Mouse (Mus musculus) hindbrain, postnatal 0 days (tissue): ENCODE data around the gene Grhpr. TPM values are rescaled to one million over a fixed set of nuclear protein-coding genes. Genes with fewer than 3 reads are reported as not detected.

Source experiments
- ATAC-seq: fragments of 200-750 bp; cut with Nextera tagmentation; 2 replicates; pipeline ENCODE4 v1.8.0; 2017; ENCODE audit warnings: mild to moderate bottlenecking, moderate TSS enrichment, moderate library complexity
- DNase-seq: peaks from one replicate; pipeline ENCODE4 v3.0.0-alpha.2; 2015; ENCODE audit warnings: low spot score
- H3K27ac ChIP-seq: fragments of 300-500 bp; sonication (generic); 2 replicates; pipeline ENCODE4 v1.5.1; 2014; ENCODE audit warnings: mild to moderate bottlenecking
- H3K27me3 ChIP-seq: fragments of 300-500 bp; sonication (generic); 2 replicates; pipeline ENCODE4 v1.6.1; 2014; ENCODE audit warnings: low read length, mixed read lengths; ENCODE audit not compliant: insufficient read depth
- H3K36me3 ChIP-seq: fragments of 300-500 bp; sonication (generic); 2 replicates; pipeline ENCODE4 v1.6.1; 2014; ENCODE audit warnings: low read length, mixed read lengths; ENCODE audit not compliant: insufficient read depth
- H3K4me1 ChIP-seq: fragments of 300-500 bp; sonication (generic); 2 replicates; pipeline ENCODE4 v1.6.1; 2014; ENCODE audit warnings: antibody characterized with exemption, low read length, mixed read lengths; ENCODE audit not compliant: insufficient read depth
- H3K4me2 ChIP-seq: fragments of 300-500 bp; sonication (generic); 2 replicates; pipeline ENCODE4 v1.6.1; 2014; ENCODE audit warnings: low read depth, mild to moderate bottlenecking, low read length, moderate library complexity, mixed read lengths
- H3K4me3 ChIP-seq: fragments of 300-500 bp; sonication (generic); 2 replicates; pipeline ENCODE4 v1.5.1; 2014; ENCODE audit warnings: low read length
- H3K9ac ChIP-seq: fragments of 300-500 bp; sonication (generic); replicated peaks from 2 replicates; pipeline ENCODE4 v1.6.1; 2014; ENCODE audit warnings: mild to moderate bottlenecking, low read length, moderate library complexity, mixed read lengths
- H3K9me3 ChIP-seq: fragments of 300-500 bp; sonication (generic); 2 replicates; pipeline ENCODE4 v1.6.1; 2016; ENCODE audit warnings: low read length, mixed read lengths
- CTCF ChIP-seq: IDR thresholded peaks from 2 replicates; pipeline ENCODE4 v1.5.1; 2016; ENCODE audit warnings: antibody characterized with exemption, control low read depth, low read depth
- WGBS: fragments of 180-500 bp; shearing (Covaris S2); extraction: QIAGEN DNeasy Blood & Tissue Kit; methylation state at CpG from one replicate; pipeline ENCODE4 v1.1.7; 2014; 5-methylcytosine and 5-hydroxymethylcytosine counted together
- polyA plus RNA-seq: library from polyadenylated mRNA; unstranded; fragments of >200 nt; fragmentation: Nextera tagmentation; extraction: Ambion mirVana; gene quantifications from 2 replicates; pipeline ENCODE4 v1.2.1, GENCODE M21; 2015
- total RNA-seq: library from RNA; depleted of rRNA; stranded (reverse); fragments of >200 nt; gene quantifications from 2 replicates; pipeline ENCODE4 v1.2.3, GENCODE M21; 2014

The Grhpr gene
- total and polyA plus RNA-seq, 2 experiments from 2014 or later = 17.7 to 36.7 TPM

DNA sequence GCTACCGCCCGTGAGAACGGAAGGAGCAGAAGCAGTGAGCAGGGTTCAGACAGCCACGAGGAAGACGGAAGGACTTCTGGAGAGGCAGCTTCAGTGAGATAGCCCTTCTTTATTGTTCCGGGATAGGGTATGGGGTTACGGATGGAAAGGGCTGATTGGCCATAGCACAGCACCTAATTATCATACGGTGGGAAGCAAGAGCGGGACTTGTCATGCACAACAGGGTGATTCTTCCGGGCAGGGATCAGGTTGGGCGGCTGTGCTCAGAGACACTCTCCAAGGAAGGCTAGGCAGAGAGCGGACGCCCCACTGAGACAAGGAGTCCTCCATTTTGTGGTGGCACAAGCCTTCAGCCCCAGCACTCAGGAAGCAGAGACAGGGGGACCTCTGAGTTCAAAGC is 22.0 kb upstream of the Grhpr start:
- no peaks in the 10 kb centered on the region for H3K27me3 ChIP-seq
- H3K4me3 ChIP-seq = no peak overlapping the region
- no peak for TF ChIP-seq CTCF
- H3K9me3 ChIP-seq = no peaks in the 10 kb centered on the region
- no peaks in the 10 kb centered on the region for H3K4me1 ChIP-seq
- H3K9ac ChIP-seq = no peak overlapping the region
- no peak overlapping the region for H3K4me2 ChIP-seq
- no peak for ATAC-seq
- WGBS = 92% methylated on average over 13 of the region's 13 CpGs
- H3K36me3 ChIP-seq = no peaks in the 10 kb centered on the region
- no peak for DNase-seq
- no peak overlapping the region for H3K27ac ChIP-seq

DNA sequence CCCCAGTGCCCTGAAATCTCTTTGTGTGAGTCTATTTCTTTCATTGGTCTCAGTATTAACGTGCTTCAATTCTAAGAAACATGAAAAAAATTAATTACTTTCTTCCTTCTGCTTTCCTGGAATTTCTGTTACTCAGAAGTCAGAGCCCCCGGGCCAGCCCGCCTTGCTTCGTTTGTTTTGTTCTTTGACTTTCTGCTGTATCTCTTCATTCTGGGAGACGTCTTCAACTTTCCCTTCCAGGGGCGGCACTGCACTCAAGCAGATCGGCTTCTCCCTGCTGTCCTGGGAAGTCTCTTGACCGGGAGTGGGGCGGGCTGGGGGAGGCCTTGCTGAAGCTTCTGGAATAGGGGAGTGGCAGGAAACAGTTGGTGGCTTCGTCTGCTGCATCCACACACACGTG is 18.0 kb upstream of the Grhpr start:
- ATAC-seq (no peak), DNase-seq (no peak)
- no peak overlapping the region for H3K4me2 ChIP-seq
- H3K9ac ChIP-seq = no peak overlapping the region
- no peaks in the 10 kb centered on the region for H3K27me3 ChIP-seq
- H3K9me3 ChIP-seq = no peaks in the 10 kb centered on the region
- no peak overlapping the region for H3K4me3 ChIP-seq
- no peaks in the 10 kb centered on the region for H3K36me3 ChIP-seq
- H3K4me1 ChIP-seq = no peaks in the 10 kb centered on the region
- TF ChIP-seq CTCF = no peak
- no peak overlapping the region for H3K27ac ChIP-seq
- 69% methylated on average over 11 of the region's 11 CpGs for WGBS

DNA sequence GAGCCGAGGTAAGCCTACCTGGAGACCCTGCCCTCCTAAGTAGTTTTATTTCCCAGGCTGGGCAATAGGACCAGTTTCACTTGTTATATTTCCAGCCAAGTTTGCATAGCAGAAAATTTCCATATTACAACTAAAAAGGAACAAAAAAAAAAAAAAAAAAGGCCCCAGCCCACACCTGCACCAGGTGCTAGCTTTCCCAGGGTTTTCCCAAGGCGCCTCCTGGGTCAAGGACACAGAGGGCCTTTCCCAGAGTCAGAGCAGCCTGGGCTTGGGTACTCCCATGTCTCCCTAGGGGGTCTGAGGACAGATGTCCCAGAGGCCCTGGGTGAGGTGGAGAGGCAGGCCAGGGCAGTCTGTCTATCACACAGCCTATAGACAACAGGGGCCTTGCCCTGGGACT is 16.0 kb upstream of the Grhpr start:
- Histone ChIP-seq H3K9ac (no peak overlapping the region), H3K4me3 (no peak overlapping the region), H3K9me3 (no peaks in the 10 kb centered on the region), H3K36me3 (no peaks in the 10 kb centered on the region), H3K4me2 (no peak overlapping the region), H3K4me1 (no peaks in the 10 kb centered on the region), H3K27me3 (no peaks in the 10 kb centered on the region), H3K27ac (no peak overlapping the region)
- WGBS = 84% methylated on average over 2 of the region's 2 CpGs
- DNase-seq (no peak), ATAC-seq (no peak)
- TF ChIP-seq CTCF = no peak

DNA sequence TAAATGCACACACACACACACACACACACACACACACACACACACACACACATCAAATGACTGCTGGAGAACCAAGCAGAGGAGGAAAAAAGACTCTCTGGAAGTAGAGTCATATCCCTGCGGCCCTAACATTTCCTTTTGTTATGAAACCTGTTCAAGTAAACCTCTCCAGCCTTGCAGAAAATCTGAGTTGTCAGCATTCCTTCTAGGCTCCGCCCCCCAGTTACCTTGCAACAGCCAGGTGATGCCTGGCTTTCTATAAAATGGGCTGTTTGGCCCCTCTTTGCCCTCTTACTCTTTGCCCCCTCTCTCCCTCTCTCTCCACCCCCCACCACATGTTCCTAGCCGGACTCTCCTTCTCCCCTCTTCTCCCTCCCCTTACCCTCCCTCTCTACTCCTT is 15.5 kb upstream of the Grhpr start:
- Histone ChIP-seq H3K4me2 (no peak overlapping the region), H3K36me3 (no peaks in the 10 kb centered on the region), H3K4me3 (no peak overlapping the region), H3K9ac (no peak overlapping the region), H3K27me3 (no peaks in the 10 kb centered on the region), H3K9me3 (no peaks in the 10 kb centered on the region), H3K27ac (no peak overlapping the region), H3K4me1 (no peaks in the 10 kb centered on the region)
- TF ChIP-seq CTCF = no peak
- DNase-seq (no peak), ATAC-seq (no peak)
- WGBS = 89% methylated on average over 3 of the region's 3 CpGs

DNA sequence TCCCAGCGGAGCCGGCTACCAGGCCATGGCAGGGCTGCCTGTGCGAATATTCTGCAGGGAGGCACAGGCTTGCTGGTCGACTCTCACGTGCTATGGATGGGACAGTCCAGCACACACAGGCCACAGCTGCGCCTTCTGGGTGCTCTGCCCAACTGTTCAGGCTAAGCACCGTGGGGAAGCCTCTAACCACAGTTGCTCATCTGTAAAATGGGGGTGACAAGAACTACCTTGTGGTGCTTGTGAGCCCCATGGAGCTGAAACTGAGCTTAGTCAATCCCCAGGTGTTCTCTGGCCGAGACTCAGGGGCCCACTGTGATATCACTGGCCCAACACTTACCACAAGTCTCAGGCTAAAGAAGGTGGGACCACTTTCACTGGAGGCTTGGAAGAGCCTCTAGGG is 13.8 kb upstream of the Grhpr start:
- Histone ChIP-seq H3K36me3 (no peaks in the 10 kb centered on the region), H3K27ac (no peak overlapping the region), H3K4me2 (no peak overlapping the region), H3K4me3 (no peak overlapping the region), H3K9me3 (no peaks in the 10 kb centered on the region), H3K4me1 (no peaks in the 10 kb centered on the region), H3K9ac (no peak overlapping the region), H3K27me3 (no peaks in the 10 kb centered on the region)
- no peak for TF ChIP-seq CTCF
- WGBS = 83% methylated on average over 8 of the region's 8 CpGs
- DNase-seq (no peak), ATAC-seq (no peak)

DNA sequence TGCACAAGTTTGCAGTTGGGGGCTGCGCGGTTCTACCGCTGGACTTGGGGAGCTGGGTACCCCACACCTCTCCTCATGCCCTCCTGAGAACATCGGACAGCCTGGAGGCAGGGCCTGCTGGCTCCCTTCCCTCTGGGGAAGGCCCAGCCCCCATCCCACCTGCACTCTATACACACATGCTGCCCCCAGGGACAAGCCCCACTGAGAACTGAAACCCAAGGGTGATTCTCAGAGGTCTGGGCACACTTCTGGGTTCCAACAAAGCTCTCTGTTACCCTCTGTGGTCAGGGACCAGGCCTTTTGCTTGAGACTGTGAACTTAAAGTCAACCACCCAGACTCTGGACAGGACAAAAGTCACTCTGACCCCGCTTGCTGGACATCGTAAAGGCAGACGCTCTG is 11.1 kb upstream of the Grhpr start:
- Histone ChIP-seq H3K4me1 (peaks cover 3% of the 10 kb centered on the region), H3K36me3 (no peaks in the 10 kb centered on the region), H3K9ac (no peak overlapping the region), H3K27ac (no peak overlapping the region), H3K27me3 (no peaks in the 10 kb centered on the region), H3K4me3 (no peak overlapping the region), H3K4me2 (no peak overlapping the region), H3K9me3 (no peaks in the 10 kb centered on the region)
- TF ChIP-seq CTCF = no peak
- DNase-seq (no peak), ATAC-seq (no peak)
- 92% methylated on average over 7 of the region's 7 CpGs for WGBS

DNA sequence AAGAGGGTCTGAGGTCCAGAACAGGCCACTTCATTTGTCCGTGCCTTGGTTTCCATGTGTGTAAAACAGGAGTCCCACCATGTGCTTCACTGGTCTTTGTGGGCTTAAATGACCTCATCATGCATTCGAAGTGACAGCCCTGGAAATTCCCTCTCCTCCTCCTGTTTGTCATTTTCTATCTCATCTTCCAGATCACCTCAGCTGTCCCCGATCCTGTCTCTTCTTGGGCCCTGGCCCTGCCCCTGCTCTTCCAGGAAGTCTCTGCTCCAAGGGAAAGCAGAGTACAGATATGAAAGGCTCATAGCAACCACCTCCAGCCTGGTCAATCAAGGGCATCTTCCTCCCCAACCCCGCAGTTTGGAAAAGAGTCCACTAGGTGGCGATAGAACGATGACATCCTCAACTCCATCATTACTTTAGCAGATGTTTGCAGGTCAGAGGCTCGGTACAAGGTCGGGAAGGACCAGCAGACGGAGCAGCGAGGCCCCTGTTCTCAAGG is 10.5 kb upstream of the Grhpr start:
- peak; percentile 82 for TF ChIP-seq CTCF
- Histone ChIP-seq H3K27ac (no peak overlapping the region), H3K9me3 (no peaks in the 10 kb centered on the region), H3K36me3 (no peaks in the 10 kb centered on the region), H3K4me1 (peaks cover 3% of the 10 kb centered on the region), H3K9ac (no peak overlapping the region), H3K4me2 (no peak overlapping the region), H3K4me3 (no peak overlapping the region), H3K27me3 (no peaks in the 10 kb centered on the region)
- ATAC-seq = no peak
- WGBS = 19% methylated on average over 10 of the region's 10 CpGs
- peak; percentile 66 for DNase-seq
